Mouse (Mus musculus) T-cell, adult 66 days (primary cell): Measurements from ENCODE around the gene Coq6. TPM values are rescaled to one million over a fixed set of nuclear protein-coding genes. Genes with fewer than 3 reads are reported as not detected.

Experiments used
- total RNA-seq, 2 experiments: library from RNA; stranded (reverse); gene quantifications; 3 replicates in 1 of 2; 4 replicates in 1 of 2; pipeline ENCODE4 v1.2.4; 2023

Coq6 gene
- total RNA-seq = 10 to 100 TPM; 22.9 to 23.9 TPM

GRCm38 (mm10) chr12:84361555-84362489, at the start of gene Coq6, which contains the start of gene Fam161b:
Coq6 (plus strand) TSS chr12:84361657.
Fam161b (minus strand) TSS chr12:84361833.

DNA sequence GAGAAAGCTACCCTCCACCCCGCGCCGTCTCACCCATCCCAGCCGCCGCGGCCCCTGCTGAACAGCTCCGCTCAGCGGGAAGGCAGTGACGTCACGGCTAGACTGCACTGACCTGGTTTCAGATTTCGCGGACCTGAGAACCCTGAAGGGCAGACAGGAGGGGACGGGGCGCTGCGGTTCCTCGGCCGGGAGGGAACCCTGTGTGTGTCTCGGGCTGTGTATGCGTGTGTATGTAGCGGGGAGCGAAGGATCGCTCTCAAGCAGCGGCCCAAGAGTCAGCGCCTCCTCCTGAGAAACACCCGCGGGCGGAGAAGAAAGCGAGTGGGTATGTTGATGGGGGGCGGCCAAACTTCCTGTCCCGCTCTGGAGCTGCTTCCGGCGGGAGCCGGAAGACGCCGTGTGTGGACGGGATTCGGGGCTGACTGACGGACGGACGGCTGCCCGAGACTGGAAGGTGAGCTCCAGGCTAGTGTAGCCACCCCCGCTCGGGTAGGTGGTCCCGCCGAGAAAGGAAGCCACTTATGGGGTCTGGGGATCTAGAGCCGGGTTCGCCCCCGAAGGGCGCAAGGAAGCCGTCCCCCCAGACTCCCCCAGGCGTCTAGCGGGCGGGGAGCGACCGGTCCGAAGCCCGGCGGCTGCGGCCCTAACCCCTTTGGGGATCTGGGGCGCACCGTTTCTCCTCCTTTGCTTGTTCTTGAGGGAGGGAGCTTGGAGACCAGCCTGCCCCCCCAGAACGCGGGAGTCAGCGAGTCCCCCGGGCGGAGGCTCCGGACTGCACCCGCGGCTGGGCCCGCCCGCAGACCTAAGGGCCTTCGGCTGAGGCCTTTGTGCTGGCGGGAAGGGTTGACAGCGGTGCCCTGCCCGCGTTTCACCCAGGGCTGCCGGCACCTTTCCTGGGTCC, 44.5 kb upstream of the Coq6 start, which contains the start of gene Zfp410:
TSS of gene Zfp410 (plus strand) at position 132 of the 901 bp plus-strand sequence.

DNA sequence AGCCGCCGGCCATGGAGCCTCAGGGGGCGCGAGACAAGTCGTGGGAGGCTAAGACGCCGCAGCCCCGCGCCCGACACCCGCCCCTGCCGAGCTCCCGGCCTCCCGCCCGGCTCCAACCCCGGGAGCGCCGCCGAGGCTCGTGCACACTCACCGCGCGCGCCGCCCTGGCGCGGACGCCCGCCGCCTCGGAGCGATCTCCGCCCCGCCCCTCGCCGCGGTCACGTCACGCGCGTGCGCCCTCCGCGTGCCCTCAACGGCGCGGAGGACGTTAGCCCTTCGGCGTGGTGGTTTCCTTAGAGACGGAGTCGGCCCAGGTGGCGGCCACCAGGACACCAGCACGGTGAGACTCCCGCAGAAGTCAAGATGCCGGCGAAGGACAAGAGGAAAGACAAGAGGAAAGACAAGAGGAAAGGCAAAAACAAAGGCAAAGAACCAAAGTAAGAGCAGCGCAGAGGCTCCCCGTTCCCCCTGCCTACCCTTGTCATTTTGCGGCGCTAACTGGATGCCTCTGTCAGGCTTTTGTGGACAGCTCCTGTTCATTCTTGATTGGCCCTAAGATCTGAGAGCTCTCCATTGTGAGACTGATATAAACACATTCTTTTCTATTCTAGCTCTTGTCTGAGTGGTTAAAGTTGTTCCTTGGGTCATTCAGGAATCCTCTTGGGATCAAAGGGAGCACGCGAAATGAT, 47.5 kb downstream of the Coq6 start, which contains the start of the genes Entpd5 and Bbof1:
TSS of gene Entpd5 (minus strand) at position 211 of the 689 bp plus-strand sequence.
TSS of gene Bbof1 (plus strand) at position 253 of the 689 bp plus-strand sequence.

GRCm38 (mm10) chr12:84416834-84417604, 55.6 kb downstream of the Coq6 start, which contains the start of gene Rnf113a2:
Rnf113a2 (plus strand) TSS chr12:84417196.

Other genes starting within 250 kb of the Coq6 start
- gene Dnal1, start 247.3 kb upstream of the Coq6 start, total RNA-seq = 1 to 10 TPM in 1 of 2 experiments, under 1 TPM in 1; 0.89 to 1.0 TPM
- 1 to 10 TPM; 8.5 to 9.0 TPM for gene Pnma1, start 213.2 kb upstream of the Coq6 start, total RNA-seq
- gene Elmsan1, start 142.8 kb upstream of the Coq6 start, total RNA-seq = 10 to 100 TPM; 90.8 to 95.5 TPM
- gene Ptgr2, start 76.4 kb upstream of the Coq6 start, total RNA-seq = 10 to 100 TPM; 17.4 to 19.6 TPM
- 10 to 100 TPM; 71.7 to 81.9 TPM for gene Zfp410, start 44.8 kb upstream of the Coq6 start, total RNA-seq
- 1 to 10 TPM; 1.3 TPM for gene Fam161b, start 176 bp downstream of the Coq6 start, total RNA-seq
- 10 to 100 TPM; 40.1 to 47.5 TPM for gene Entpd5, start 47.4 kb downstream of the Coq6 start, total RNA-seq
- gene Bbof1, start 47.4 kb downstream of the Coq6 start, total RNA-seq = 1 to 10 TPM; 1.5 to 1.9 TPM
- gene Rnf113a2, start 55.5 kb downstream of the Coq6 start, total RNA-seq = 10 to 100 TPM; 34.9 to 37.8 TPM
- gene Aldh6a1, start 89.3 kb downstream of the Coq6 start, total RNA-seq = 10 to 100 TPM; 10.8 to 12.8 TPM
- 10 to 100 TPM; 18.6 to 19.0 TPM for gene Lin52, start 89.8 kb downstream of the Coq6 start, total RNA-seq
- gene Vsx2, start 208.1 kb downstream of the Coq6 start, total RNA-seq = not detected